Mouse (Mus musculus) thymus, adult 18-20 months (tissue): ENCODE data around the gene Sh3glb2.

Experiments
- DNase-seq, 2 experiments: peaks; one replicate each; pipeline ENCODE4 v3.0.0; 2022; ENCODE audit warnings: mixed read lengths in 2 of 2

Sh3glb2 gene

GRCm38 (mm10) chr2:30336174-30336915 lies 22.8 kb downstream of the Sh3glb2 start:
- no peak for DNase-seq

- no peak for DNase-seq
Measured at GRCm38 (mm10) chr2:30335324-30335723, 23.8 kb downstream of the Sh3glb2 start.

GRCm38 (mm10) chr2:30328791-30329190 lies 30.3 kb downstream of the Sh3glb2 start:
- no peak for DNase-seq

GRCm38 (mm10) chr2:30327276-30327675 lies 31.9 kb downstream of the Sh3glb2 start:
- DNase-seq: no peak

GRCm38 (mm10) chr2:30325296-30325695 lies 33.8 kb downstream of the Sh3glb2 start:
- no peak for DNase-seq

GRCm38 (mm10) chr2:30323111-30323510 lies 36.0 kb downstream of the Sh3glb2 start:
- DNase-seq: no peak

GRCm38 (mm10) chr2:30319260-30319659 lies 39.9 kb downstream of the Sh3glb2 start:
- no peak for DNase-seq

- DNase-seq: no peak
Measured at GRCm38 (mm10) chr2:30316955-30317354, 42.2 kb downstream of the Sh3glb2 start.

- DNase-seq: no peak
Measured at GRCm38 (mm10) chr2:30316136-30316535, 43.0 kb downstream of the Sh3glb2 start.

GRCm38 (mm10) chr2:30311481-30311880 lies 47.7 kb downstream of the Sh3glb2 start:
- DNase-seq: no peak

GRCm38 (mm10) chr2:30309351-30309750 lies 49.8 kb downstream of the Sh3glb2 start:
- DNase-seq: no peak

GRCm38 (mm10) chr2:30306087-30306486 lies 53.0 kb downstream of the Sh3glb2 start:
- no peak for DNase-seq

- DNase-seq: no peak
Measured at GRCm38 (mm10) chr2:30299966-30300365, 59.2 kb downstream of the Sh3glb2 start.

GRCm38 (mm10) chr2:30299525-30299924 lies 59.6 kb downstream of the Sh3glb2 start:
- DNase-seq: no peak
